Mouse (Mus musculus) ES-E14 (cell line): Measurements from ENCODE around the gene Kras. TPM values are rescaled to one million over a fixed set of nuclear protein-coding genes. Genes with fewer than 3 reads are reported as not detected.

ENCODE experiments used
- DNase-seq: peaks from one replicate; pipeline ENCODE4 v3.0.0-alpha.2; 2013; ENCODE audit warnings: low read depth, low spot score
- H3K27ac ChIP-seq: 2 replicates; pipeline ENCODE4 v1.5.1; 2012; ENCODE audit warnings: low read depth, mild to moderate bottlenecking, low read length, moderate library complexity, mixed read lengths; ENCODE audit not compliant: poor library complexity, insufficient read depth, severe bottlenecking
- H3K36me3 ChIP-seq: 2 replicates; pipeline ENCODE4 v1.6.1; 2012; ENCODE audit warnings: mild to moderate bottlenecking, low read length, moderate library complexity, mixed read lengths; ENCODE audit not compliant: control insufficient read depth, poor library complexity, insufficient read depth, severe bottlenecking
- H3K4me1 ChIP-seq, 2 experiments: fragments of 150-350 bp in 1 of 2; sonication (generic) in 1 of 2; 2 replicates each; pipeline ENCODE4 v1.6.1; 2012; ENCODE audit warnings: low read length in 2 of 2, mild to moderate bottlenecking in 1 of 2, mixed read lengths in 1 of 2; ENCODE audit not compliant: control insufficient read depth in 2 of 2, insufficient read depth in 2 of 2, poor library complexity in 1 of 2
- H3K4me3 ChIP-seq, 2 experiments: fragments of 150-350 bp in 1 of 2; sonication (generic) in 1 of 2; 2 replicates each; pipeline ENCODE4 v1.5.1; 2012; ENCODE audit warnings: low read length in 2 of 2, low read depth in 1 of 2, mild to moderate bottlenecking in 1 of 2, mixed read lengths in 1 of 2; ENCODE audit not compliant: insufficient read depth in 1 of 2, poor library complexity in 1 of 2, severe bottlenecking in 1 of 2
- H3K9ac ChIP-seq: 2 replicates; pipeline ENCODE4 v1.6.1; 2012; ENCODE audit warnings: low read depth, mild to moderate bottlenecking, low read length, mixed read lengths; ENCODE audit not compliant: poor library complexity, insufficient read depth, severe bottlenecking
- H3K9me3 ChIP-seq: fragments of 150-350 bp; sonication (generic); 2 replicates; pipeline ENCODE4 v1.6.1; 2012; ENCODE audit warnings: low read depth, mild to moderate bottlenecking, low read length; ENCODE audit not compliant: control insufficient read depth, insufficient read depth
- CHD2 ChIP-seq: IDR thresholded peaks from 2 replicates; pipeline ENCODE4 v1.6.1; 2014; ENCODE audit warnings: mild to moderate bottlenecking, low read depth, low read length, inconsistent platforms
- HCFC1 ChIP-seq: IDR thresholded peaks from 2 replicates; pipeline ENCODE4 v1.6.1; 2012; ENCODE audit warnings: low read length, inconsistent platforms, borderline replicate concordance; ENCODE audit not compliant: insufficient read depth
- MAFK ChIP-seq: IDR thresholded peaks from 2 replicates; pipeline ENCODE4 v1.6.1; 2014; ENCODE audit warnings: mild to moderate bottlenecking, low read depth, low read length, inconsistent platforms; ENCODE audit not compliant: insufficient read depth
- ZC3H11A ChIP-seq: IDR thresholded peaks from 2 replicates; pipeline ENCODE4 v1.6.1; 2012; ENCODE audit warnings: low read depth, mild to moderate bottlenecking, inconsistent platforms, low read length, borderline replicate concordance
- ZNF384 ChIP-seq: IDR thresholded peaks from 2 replicates; pipeline ENCODE4 v1.6.1; 2012; ENCODE audit warnings: low read depth, low read length, inconsistent platforms
- in situ Hi-C, 2 experiments: fragments of 600-800 bp; cut with MboI; formaldehyde crosslinking; loops; one replicate each; pipeline ENCODE4 v1.15.1; 2025; ENCODE audit warnings: low sequenced_read_pairs in 2 of 2, inconsistent platforms in 1 of 2; ENCODE audit not compliant: unreplicated experiment in 2 of 2
- total RNA-seq: library from RNA; depleted of rRNA; stranded (reverse); fragments of 300-350 nt; gene quantifications from 2 replicates; pipeline ENCODE4 v1.2.3, GENCODE M21; 2012; rRNA removed

Gene Kras
- total RNA-seq, 1 experiment, result 32.0 TPM

DNA sequence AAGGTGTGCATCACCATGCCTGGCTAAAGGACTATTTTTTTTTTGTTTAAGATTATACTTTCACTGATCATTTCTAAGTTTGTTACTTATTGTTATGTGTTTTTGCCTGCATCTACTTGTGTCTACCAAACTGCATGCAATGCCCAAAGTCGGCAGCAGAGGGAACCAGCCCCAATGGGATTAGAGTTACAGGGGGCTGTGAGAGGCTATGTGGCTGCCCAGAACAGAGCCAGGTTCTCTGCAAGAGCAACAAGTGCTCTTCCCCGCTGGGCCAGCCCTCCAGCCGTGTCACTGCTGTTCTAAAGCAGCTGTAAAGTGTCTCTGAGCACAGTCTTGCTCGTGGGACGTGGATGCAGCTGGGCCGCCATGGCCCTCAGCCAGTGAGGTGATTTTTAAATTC lies 70.4 kb downstream of the Kras start:
- in situ Hi-C loops, result loop anchor here in 1 of 2 experiments (10.0 kb wide), 1 partner anchor 165 kb away; no protein-coding TSS in a partner anchor
- H3K4me3 ChIP-seq, result peak overlapping the region; percentile 41 to 42; a peak in 3 of 4 replicates
- peak; percentile 69 for DNase-seq

DNA sequence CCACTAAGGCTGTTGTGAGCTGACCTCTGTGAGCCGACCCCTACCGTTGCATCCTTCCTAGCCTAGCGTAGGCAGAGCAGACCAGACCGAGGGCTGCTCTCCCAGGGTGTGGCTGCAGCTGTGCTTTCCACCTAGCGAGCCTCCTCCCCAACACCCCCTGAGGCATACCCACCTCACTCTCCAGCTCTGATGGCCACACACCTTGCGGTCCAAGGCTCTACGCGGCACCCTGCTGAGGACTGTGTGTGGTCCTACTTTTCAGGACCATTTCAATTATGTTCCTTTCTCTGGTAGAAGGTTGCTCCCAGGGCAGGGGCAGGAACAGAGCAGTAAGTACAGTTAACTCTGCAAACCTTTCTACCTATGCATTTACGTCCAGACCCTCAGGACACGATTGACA lies 73.6 kb downstream of the Kras start:
- Histone ChIP-seq H3K27ac (0 out of 2 replicates have a peak overlapping the region, but pooled peaks have one; percentile 37), H3K9ac (no peak overlapping the region), H3K9me3 (no peaks in the 10 kb centered on the region), H3K4me1 (peaks cover 14 to 40% of the 10 kb centered on the region in 2 experiments), H3K36me3 (no peaks in the 10 kb centered on the region), H3K4me3 (no peak overlapping the region; a peak in 2 of 4 replicates)
- DNase-seq, result peak; percentile 91
- no peak for TF ChIP-seq CHD2
- no peak for TF ChIP-seq ZC3H11A
- no peak for TF ChIP-seq ZNF384
- TF ChIP-seq MAFK, result no peak
- no peak for TF ChIP-seq HCFC1
- in situ Hi-C loops, result no loop called here

More for the DNA sequence above, 70.4 kb downstream of the Kras start:
- H3K36me3 ChIP-seq, result no peaks in the 10 kb centered on the region
- TF ChIP-seq MAFK (no peak), ZNF384 (no peak), ZC3H11A (peak; percentile 64; the same call in 1 of the 2 replicates), HCFC1 (no peak), CHD2 (no peak)
- no peaks in the 10 kb centered on the region for H3K9me3 ChIP-seq
- H3K9ac ChIP-seq, result no peak overlapping the region
- H3K4me1 ChIP-seq, result peaks cover 6 to 30% of the 10 kb centered on the region in 2 experiments
- H3K27ac ChIP-seq, result no peak overlapping the region

DNA sequence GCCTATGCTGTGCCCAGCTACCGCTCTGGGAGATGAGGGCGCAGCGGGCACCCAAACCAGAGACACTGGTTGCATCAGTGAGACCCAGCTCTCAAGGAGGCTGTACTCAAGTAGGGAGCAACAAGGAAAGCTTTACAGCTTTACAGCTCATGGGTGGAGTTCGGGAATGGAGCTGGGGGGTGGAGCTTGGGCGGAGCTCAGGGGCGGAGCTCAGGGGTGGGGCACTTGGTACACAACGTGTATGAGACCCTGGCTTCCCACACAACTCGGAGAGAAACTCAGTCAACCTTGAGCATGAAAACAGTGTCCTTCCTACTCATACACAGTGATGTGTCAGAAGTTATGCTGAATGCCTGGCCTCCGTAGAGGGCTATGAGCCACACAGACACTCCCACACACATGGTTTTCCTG lies 74.5 kb downstream of the Kras start:
- peak; percentile 71 for DNase-seq
- H3K4me3 ChIP-seq, result peak overlapping the region in 1 of 2 experiments; percentile 47; a peak in 3 of 4 replicates
- H3K9me3 ChIP-seq, result no peaks in the 10 kb centered on the region
- peaks cover 14 to 40% of the 10 kb centered on the region in 2 experiments for H3K4me1 ChIP-seq
- H3K36me3 ChIP-seq, result no peaks in the 10 kb centered on the region
- no peak overlapping the region for H3K9ac ChIP-seq
- in situ Hi-C loops, result no loop called here
- TF ChIP-seq ZC3H11A, result no peak
- TF ChIP-seq HCFC1, result no peak
- no peak for TF ChIP-seq MAFK
- TF ChIP-seq ZNF384, result no peak
- no peak for TF ChIP-seq CHD2
- no peak overlapping the region for H3K27ac ChIP-seq

DNA sequence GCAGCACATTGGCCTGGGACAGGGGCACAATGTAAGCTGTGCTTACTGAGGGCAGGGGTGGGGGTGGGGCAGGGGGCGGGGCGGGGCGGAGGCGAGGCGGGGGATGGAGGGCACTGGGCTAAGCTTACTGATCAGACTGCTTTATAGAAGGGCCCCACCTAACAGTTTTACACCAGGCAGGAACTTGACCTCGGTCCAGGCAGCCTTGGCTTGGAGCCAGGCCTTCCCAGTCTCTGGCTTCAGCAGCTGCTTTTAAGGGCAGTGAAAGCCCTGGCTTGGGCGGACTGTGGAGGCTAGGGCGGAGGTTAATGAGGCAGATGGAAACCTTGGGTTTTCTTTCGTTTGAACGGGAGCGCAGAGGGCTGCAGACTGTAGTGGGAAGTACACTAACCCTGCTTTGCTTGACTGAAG lies 76.3 kb downstream of the Kras start:
- H3K27ac ChIP-seq, result no peak overlapping the region
- no peak for TF ChIP-seq ZNF384
- in situ Hi-C loops, result no loop called here
- H3K9me3 ChIP-seq, result no peaks in the 10 kb centered on the region
- H3K9ac ChIP-seq, result no peak overlapping the region; the same call in 1 of the 2 replicates
- peaks cover 14 to 32% of the 10 kb centered on the region in 2 experiments for H3K4me1 ChIP-seq
- no peaks in the 10 kb centered on the region for H3K36me3 ChIP-seq
- H3K4me3 ChIP-seq, result peak overlapping the region in 1 of 2 experiments; percentile 3; a peak in 1 of 4 replicates
- no peak for DNase-seq

DNA sequence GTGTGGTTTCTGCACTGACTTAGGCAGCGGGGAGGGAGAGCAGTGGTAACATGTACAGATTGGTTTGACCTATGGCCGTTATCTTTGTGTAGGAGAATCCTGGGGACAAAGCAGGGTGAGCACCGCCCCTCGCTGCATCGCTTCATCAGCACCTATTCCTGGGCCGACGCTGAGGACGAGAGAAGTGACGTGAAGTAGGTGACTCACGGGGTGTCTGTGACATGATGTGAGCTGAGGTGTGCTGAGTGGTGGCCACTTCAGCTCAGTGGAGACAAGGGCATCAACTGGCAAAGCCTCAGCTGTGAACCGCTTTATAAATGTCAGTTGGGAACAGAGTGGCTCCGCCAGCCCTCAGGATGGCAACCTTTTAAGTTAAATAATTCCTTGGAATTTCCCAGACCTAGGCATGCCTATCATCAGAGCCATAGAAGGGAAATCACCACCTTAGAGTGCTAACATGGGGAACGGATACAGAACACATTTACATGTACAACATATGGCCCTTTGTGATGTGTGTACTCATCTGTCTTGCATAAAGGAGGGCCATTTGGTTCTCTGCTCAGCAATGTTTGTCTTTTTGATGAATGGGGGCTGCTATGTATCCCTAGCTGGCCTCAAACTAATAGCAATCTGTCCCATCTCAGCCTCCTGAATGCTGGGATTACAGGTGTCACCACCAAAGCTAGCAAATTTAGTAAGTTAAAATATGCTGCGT lies 78.0 kb downstream of the Kras start:
- Histone ChIP-seq H3K4me3 (no peak overlapping the region; a peak in 1 of 4 replicates), H3K27ac (no peak overlapping the region), H3K9me3 (no peaks in the 10 kb centered on the region), H3K4me1 (peaks cover 15 to 25% of the 10 kb centered on the region in 2 experiments), H3K9ac (no peak overlapping the region), H3K36me3 (no peaks in the 10 kb centered on the region)
- TF ChIP-seq ZC3H11A (no peak), CHD2 (no peak), HCFC1 (no peak), ZNF384 (no peak), MAFK (no peak)
- in situ Hi-C loops, result no loop called here
- no peak for DNase-seq

Other genes with a start within 250 kb of the Kras start
- 121 and 180 TPM in 2 replicates for gene Bcat1, start 174.1 kb downstream of the Kras start, total RNA-seq
- 8.6 and 10.4 TPM in 2 replicates for gene Lrmp, start 134.6 kb downstream of the Kras start, total RNA-seq
- 0.80 and 0.85 TPM in 2 replicates for gene Casc1, start 39.2 kb downstream of the Kras start, total RNA-seq
- 11.4 and 12.9 TPM in 2 replicates for gene Etfrf1, start 39.1 kb downstream of the Kras start, total RNA-seq